Mouse (Mus musculus): ENCODE data around the gene BC024978. TPM values are rescaled to one million over a fixed set of nuclear protein-coding genes. Genes with fewer than 3 reads are reported as not detected.

The BC024978 gene
- total and polyA plus RNA-seq, 3 experiments = 1.6 to 9.4 (median 1.7) TPM

DNA sequence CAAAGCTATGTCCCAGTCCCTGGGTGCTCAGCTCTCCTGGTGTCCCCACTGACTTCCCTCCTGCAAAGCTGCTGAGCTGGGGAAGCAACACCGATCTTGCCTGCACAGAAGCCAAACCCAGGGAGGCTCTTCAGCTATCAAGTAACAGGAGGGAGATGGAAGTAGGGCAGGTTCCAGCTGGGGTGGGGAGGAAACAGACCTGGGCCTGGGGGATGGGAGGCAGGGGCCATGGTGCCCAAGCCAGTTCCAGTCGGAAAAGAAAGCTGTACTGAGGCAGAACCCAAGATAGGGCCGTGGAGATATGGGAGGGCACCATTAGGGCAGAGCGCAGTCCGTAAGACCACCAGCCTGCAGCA, 32.2 kb upstream of the BC024978 start:
- peak overlapping the region; percentile 77 for H3K4me2 ChIP-seq (ENCODE audit: insufficient read depth, low read depth, poor library complexity, severe bottlenecking)
- DNase-seq (ENCODE audit: extremely low read depth) = no peak
- H3K27me3 ChIP-seq (replicated peaks) = no peaks in the 10 kb centered on the region
- peaks cover 30 to 66% of the 10 kb centered on the region in 2 experiments for H3K36me3 ChIP-seq (replicated peaks in 1 of 2; ENCODE audit: control insufficient read depth in 1 of 2, insufficient read depth in 1 of 2, low read length in 1 of 2)
- no peaks in the 10 kb centered on the region for H3K9me3 ChIP-seq (replicated peaks; ENCODE audit: low read length)
- peak overlapping the region; percentile 90; the same call in 1 of the 2 replicates for H3K9ac ChIP-seq (ENCODE audit: insufficient read depth, low read depth)
- H3K4me3 ChIP-seq (replicated peaks in 1 of 3; ENCODE audit: low read depth in 2 of 3, low read length in 2 of 3, poor library complexity in 1 of 3) = peak overlapping the region; percentile 86 to 98 (median 92)
- in situ Hi-C loops (cut with MboI; ENCODE audit: low pct_ligation_motif_present, low pct_unique_long_range_greater_than_20kb, low sequenced_read_pairs) (loop anchor here (5.0 kb wide), 1 partner anchor 64 kb away; the partner anchor contains the start of gene Itpkc), dilution Hi-C loops (cut with MboI; ENCODE audit: extremely low pct_ligation_motif_present, extremely low pct_unique_long_range_greater_than_20kb, low sequenced_read_pairs) (no loop called here)
- H3K79me2 ChIP-seq (replicated peaks; ENCODE audit: control insufficient read depth, extremely low read depth, insufficient read depth, poor library complexity, severe bottlenecking) = peaks cover 48% of the 10 kb centered on the region
- peak overlapping the region; percentile 17; the same call in 1 of the 2 replicates for H3K27ac ChIP-seq (ENCODE audit: insufficient read depth, low read depth)
- TF ChIP-seq EP300 (IDR thresholded peaks at IDR 0.05; ENCODE audit: low read length) (no peak), ELF1 (IDR thresholded peaks at IDR 0.05; ENCODE audit: low read depth, low read length) (no peak), UBTF (IDR thresholded peaks at IDR 0.05; ENCODE audit: low read depth, low read length) (no peak), NRF1 (IDR thresholded peaks at IDR 0.05; ENCODE audit: low read depth, low read length) (no peak), ZKSCAN1 (IDR thresholded peaks at IDR 0.05; ENCODE audit: borderline replicate concordance, low read depth, low read length) (no peak), IRF4 (IDR thresholded peaks at IDR 0.05; ENCODE audit: low read depth, low read length) (no peak), JUN (IDR thresholded peaks at IDR 0.05; ENCODE audit: insufficient read depth, low read depth, low read length) (no peak), ZNF384 (IDR thresholded peaks at IDR 0.05; ENCODE audit: low read depth, low read length) (no peak), HCFC1 (IDR thresholded peaks at IDR 0.05; ENCODE audit: low read depth, low read length) (no peak), MAFK (IDR thresholded peaks at IDR 0.05; ENCODE audit: insufficient replicate concordance, low read length) (no peak), CHD2 (IDR thresholded peaks at IDR 0.05; ENCODE audit: low read length) (no peak)
- H3K4me1 ChIP-seq (ENCODE audit: control insufficient read depth in 1 of 2, insufficient read depth in 2 of 2) = peaks cover 37 to 63% of the 10 kb centered on the region in 2 experiments

DNA sequence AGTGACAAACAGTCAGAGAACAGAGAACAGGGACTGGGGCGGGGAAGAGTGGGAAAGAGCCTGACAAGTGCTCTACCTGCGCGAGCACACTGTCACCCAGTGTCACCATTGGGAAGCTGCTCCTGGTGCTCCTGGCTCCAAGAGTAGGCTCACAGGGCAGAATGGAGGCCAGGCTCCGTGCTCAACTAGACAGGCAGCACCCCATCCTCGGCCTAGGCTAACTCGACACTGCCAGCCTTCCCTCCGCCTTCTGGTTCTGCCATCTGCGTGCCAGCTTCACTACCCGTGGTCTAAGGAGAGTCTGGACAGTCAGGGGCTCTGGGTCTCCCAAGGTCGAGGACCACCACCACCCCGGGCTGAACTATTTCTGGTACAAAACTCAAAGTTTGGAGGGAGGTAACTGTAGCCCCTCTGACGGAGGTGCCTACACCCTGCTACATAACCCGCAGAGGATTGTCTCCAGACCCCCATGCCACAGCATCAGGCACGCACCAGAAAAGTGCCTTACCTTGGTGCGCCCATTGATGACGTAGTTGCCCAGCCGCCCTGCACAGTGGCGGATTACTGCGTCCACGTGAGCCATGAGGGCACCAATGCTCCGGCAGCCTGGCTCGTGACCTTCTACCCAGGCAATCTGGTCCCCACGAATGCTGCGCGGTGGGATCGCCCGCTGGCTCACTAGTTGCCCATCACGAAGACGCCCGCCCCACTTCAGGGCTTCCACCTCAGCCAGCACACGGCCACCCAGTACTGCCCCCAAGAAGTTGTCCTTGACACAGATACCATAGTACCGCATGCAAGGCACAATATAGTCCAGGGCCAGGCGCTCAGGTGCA, 31.3 kb upstream of the BC024978 start:
- Histone ChIP-seq H3K9ac (ENCODE audit: insufficient read depth, low read depth) (peak overlapping the region; percentile 90), H3K79me2 (replicated peaks; ENCODE audit: control insufficient read depth, extremely low read depth, insufficient read depth, poor library complexity, severe bottlenecking) (peaks cover 48% of the 10 kb centered on the region), H3K27me3 (replicated peaks) (no peaks in the 10 kb centered on the region), H3K4me1 (ENCODE audit: control insufficient read depth in 1 of 2, insufficient read depth in 2 of 2) (peaks cover 44 to 64% of the 10 kb centered on the region in 2 experiments), H3K4me3 (replicated peaks in 1 of 3; ENCODE audit: low read depth in 2 of 3, low read length in 2 of 3, poor library complexity in 1 of 3) (peak overlapping the region; percentile 86 to 98 (median 92)), H3K36me3 (replicated peaks in 1 of 2; ENCODE audit: control insufficient read depth in 1 of 2, insufficient read depth in 1 of 2, low read length in 1 of 2) (peaks cover 21 to 62% of the 10 kb centered on the region in 2 experiments), H3K27ac (ENCODE audit: insufficient read depth, low read depth) (peak overlapping the region; percentile 98), H3K4me2 (ENCODE audit: insufficient read depth, low read depth, poor library complexity, severe bottlenecking) (peak overlapping the region; percentile 77), H3K9me3 (replicated peaks; ENCODE audit: low read length) (no peaks in the 10 kb centered on the region)
- peak; percentile 86 for DNase-seq (ENCODE audit: extremely low read depth)
- dilution Hi-C loops (cut with MboI; ENCODE audit: extremely low pct_ligation_motif_present, extremely low pct_unique_long_range_greater_than_20kb, low sequenced_read_pairs) (no loop called here), in situ Hi-C loops (cut with MboI; ENCODE audit: low pct_ligation_motif_present, low pct_unique_long_range_greater_than_20kb, low sequenced_read_pairs) (loop anchor here (5.0 kb wide), 1 partner anchor 63 kb away; the partner anchor contains the start of gene Itpkc)
- TF ChIP-seq SMC3 (IDR thresholded peaks at IDR 0.05; ENCODE audit: low read depth, low read length) = no peak; the same call in 1 of the 2 replicates
- TF ChIP-seq POLR2A (IDR thresholded peaks at IDR 0.05; ENCODE audit: low read depth, low read length) = peak; percentile 75
- TF ChIP-seq POLR2AphosphoS2 (IDR thresholded peaks at IDR 0.05; ENCODE audit: low read depth, low read length) = peak; percentile 78; the same call in 1 of the 2 replicates
- no peak; the same call in 1 of the 2 replicates for TF ChIP-seq TBP (conservative IDR thresholded peaks at IDR 0.05; ENCODE audit: low read depth, low read length)
- peak; percentile 96 for TF ChIP-seq BHLHE40 (IDR thresholded peaks at IDR 0.05; ENCODE audit: low read depth, low read length)
- TF ChIP-seq MYC (IDR thresholded peaks at IDR 0.05; ENCODE audit: low read depth, low read length) = peak; percentile 86
- TF ChIP-seq MXI1 (IDR thresholded peaks at IDR 0.05; ENCODE audit: low read depth, low read length) = peak; percentile 97
- TF ChIP-seq NRF1 (IDR thresholded peaks at IDR 0.05; ENCODE audit: low read depth, low read length) = no peak
- TF ChIP-seq UBTF (IDR thresholded peaks at IDR 0.05; ENCODE audit: low read depth, low read length) = no peak
- no peak for TF ChIP-seq PAX5 (IDR thresholded peaks at IDR 0.05; ENCODE audit: low read length)
- no peak for TF ChIP-seq MEF2A (IDR thresholded peaks at IDR 0.05; ENCODE audit: borderline replicate concordance, low read depth, low read length)
- TF ChIP-seq ZMIZ1 (IDR thresholded peaks at IDR 0.05; ENCODE audit: low read depth, low read length) = no peak
- TF ChIP-seq GABPA (IDR thresholded peaks at IDR 0.05; ENCODE audit: insufficient replicate concordance, low read depth, low read length) = no peak
- no peak for TF ChIP-seq NELFE (IDR thresholded peaks at IDR 0.05; ENCODE audit: low read depth, low read length)
- no peak for TF ChIP-seq ZC3H11A (IDR thresholded peaks at IDR 0.05; ENCODE audit: low read depth, low read length)
- TF ChIP-seq RCOR1 (conservative IDR thresholded peaks at IDR 0.05; ENCODE audit: low read depth, low read length) = 0 out of 2 replicates have a peak, but pooled peaks have one; percentile 12
- no peak for TF ChIP-seq ZNF384 (IDR thresholded peaks at IDR 0.05; ENCODE audit: low read depth, low read length)
- no peak for TF ChIP-seq MAFK (IDR thresholded peaks at IDR 0.05; ENCODE audit: insufficient replicate concordance, low read length)
- TF ChIP-seq ETS1 (conservative IDR thresholded peaks at IDR 0.05; ENCODE audit: low read depth, low read length) = peak; percentile 38
- no peak for TF ChIP-seq ZKSCAN1 (IDR thresholded peaks at IDR 0.05; ENCODE audit: borderline replicate concordance, low read depth, low read length)
- TF ChIP-seq CHD2 (IDR thresholded peaks at IDR 0.05; ENCODE audit: low read length) = no peak
- peak; percentile 85 for TF ChIP-seq MAX (IDR thresholded peaks at IDR 0.05; ENCODE audit: low read length)
- no peak for TF ChIP-seq MAZ (IDR thresholded peaks at IDR 0.05; ENCODE audit: low read depth, low read length)
- peak; percentile 70 for TF ChIP-seq USF1 (IDR thresholded peaks at IDR 0.05; ENCODE audit: low read depth, low read length)

All from CH12.LX (cell line).